Mouse (Mus musculus): Measurements from ENCODE around the gene Gm9936.
"Not testable (repeated sequence)": the region's sequence is repeated elsewhere in the genome, so short reads cannot be mapped to it uniquely, and the experiment has no call there.

Gene Gm9936

DNA sequence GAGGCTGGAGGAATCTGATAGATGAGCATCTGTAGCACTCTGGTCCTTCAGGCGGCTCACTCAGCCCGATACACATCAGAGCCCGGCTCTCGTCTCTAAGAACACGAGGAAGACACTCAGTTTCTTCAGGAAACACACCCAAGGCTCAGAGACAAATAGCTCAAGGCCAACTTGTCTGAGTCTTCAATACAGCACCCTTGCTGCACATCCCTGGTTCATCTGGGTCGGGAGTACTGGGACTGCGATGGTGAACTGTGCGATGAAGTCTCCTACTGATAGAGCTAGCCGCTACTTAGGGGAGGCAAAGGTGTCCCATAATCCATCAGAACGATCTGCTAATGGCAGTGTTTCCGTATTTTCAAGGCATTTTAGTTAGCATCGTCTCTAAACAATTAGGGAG, at the start of gene Gm9936:
Gene Gm9936 (minus strand): TSS at position 101 of the 400 bp plus-strand sequence.
- DNase-seq: no peak

DNA sequence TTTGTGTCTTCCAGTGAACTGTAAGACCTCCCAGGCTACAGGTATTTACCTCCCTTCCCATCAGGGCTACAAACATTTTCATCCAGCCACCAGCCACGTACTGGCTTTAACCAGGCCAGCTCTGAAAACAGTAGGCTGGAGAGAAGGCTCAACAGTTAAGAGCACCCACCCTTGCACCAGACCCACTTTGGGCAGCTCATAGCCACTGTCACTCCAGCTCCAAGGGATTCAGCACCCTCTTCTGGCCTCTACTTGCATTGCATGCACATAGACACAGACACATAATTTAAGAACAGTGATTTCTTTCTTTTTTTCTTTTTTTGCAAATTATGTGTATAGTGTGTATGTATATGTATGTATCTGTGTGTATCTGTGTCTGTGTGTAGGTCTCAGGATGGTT, 43.9 kb upstream of the Gm9936 start:
- peak; percentile 4 for DNase-seq

DNA sequence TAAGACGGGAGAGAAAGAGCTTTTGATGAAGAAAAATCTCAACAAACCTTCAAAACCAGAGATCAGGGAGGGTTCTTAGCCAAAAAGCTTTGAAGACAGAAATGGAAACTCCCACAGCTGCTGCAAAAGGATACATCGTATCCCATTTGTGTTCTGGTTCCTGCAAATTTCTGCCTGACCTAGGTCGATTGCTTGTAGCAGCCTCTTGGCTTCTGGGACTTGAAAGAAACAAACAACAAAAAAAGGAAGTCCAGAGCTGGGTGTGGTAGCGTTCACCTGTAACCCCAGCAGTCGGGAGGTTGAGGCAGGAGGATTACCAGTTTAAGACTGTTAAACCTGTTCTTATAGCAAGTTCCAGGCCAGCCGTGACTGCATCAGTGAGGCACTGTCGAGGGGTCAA, 40.4 kb upstream of the Gm9936 start:
- no peak for DNase-seq

DNA sequence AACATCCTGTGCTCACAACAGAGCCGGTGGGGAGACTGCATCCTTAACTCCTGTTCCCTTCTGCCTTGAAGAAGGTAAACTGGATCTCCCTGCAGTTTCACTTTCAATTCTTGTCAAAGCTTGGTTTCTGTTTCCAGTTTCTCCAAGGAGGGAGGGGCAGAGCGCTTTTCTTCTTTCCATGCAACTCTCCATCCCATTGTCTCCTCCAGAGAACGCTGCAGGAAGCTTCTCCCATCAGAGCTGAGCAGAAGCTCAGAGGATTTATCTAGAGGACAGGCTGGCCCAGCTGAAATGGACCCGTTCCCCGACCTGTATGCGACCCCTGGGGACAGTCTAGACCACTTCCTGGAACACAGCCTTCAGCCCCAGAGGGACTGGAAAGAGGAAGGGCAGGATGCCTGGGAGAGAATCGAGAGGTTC, 38.9 kb upstream of the Gm9936 start:
- DNase-seq: no peak

DNA sequence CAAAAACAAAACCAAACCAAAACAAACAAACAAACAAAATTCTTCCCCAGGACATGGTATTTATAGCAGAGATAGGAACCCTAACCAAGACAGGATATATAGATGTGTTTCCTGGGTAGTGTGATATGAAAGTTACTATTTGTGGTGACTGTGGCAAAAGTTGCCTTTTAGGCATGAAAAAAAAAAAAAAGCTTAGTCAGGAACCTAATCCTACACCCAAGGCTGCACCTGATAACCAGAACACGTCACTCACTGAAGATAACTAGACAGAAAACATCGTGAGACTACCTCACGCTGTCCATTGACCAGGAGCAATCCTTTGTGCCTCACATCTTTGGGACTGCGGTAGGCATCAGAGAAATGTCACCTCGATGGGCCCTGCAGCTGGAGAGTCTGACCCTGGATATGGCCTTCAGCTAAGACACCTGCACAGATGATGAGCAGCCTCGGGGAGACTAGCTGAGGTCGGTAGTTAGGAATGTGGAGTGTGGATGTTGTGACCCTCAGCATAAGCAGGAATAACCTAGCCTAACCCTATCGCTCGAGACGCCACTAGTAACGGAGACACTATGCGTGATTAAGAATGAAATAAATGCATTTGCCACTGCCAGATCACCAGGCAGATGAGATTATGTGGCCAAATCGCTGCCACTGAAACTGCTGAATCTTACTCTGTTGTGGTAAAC, 38.3 kb upstream of the Gm9936 start, which contains the start of gene Oasl2:
Gene Oasl2 (plus strand): TSS at position 249 of the 686 bp plus-strand sequence.
- DNase-seq: no peak

DNA sequence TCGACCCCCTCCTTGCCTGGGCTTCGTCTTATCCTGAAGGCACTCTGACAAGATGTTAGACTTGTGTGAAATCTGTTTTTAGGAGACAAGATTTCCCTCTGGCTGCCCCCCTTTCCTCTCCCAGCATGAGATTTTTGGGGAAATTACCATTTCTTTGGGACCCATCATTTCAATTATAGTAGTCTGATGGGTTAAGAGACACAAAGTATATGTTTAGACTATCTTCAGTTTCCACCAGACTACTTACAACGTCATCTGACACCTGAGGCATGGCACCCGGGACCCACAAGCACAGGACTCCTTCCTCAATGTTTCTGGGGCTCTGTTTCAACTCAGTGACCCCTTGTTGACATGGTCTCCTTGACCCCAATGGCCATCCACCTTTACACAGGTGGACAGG, 37.1 kb upstream of the Gm9936 start:
- no peak for DNase-seq

DNA sequence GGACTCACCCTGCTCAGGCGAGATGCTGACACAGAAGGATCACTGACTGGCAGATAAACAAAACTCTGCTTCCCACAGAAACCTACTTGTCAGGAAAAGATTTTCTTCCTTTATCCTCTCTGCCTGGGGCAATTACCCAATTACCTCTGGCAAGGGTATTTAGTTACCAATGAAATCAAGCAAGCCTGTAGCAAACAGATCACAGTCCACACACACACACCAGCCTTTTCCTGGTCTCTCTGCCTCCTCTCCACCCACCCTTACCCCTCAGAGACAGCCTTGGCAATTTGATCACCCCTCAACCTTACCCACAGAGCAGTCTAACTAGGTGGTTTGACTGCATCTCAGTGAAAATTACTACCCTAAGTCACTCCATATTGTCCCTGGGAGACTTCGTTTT, 30.5 kb upstream of the Gm9936 start:
- no peak for DNase-seq

DNA sequence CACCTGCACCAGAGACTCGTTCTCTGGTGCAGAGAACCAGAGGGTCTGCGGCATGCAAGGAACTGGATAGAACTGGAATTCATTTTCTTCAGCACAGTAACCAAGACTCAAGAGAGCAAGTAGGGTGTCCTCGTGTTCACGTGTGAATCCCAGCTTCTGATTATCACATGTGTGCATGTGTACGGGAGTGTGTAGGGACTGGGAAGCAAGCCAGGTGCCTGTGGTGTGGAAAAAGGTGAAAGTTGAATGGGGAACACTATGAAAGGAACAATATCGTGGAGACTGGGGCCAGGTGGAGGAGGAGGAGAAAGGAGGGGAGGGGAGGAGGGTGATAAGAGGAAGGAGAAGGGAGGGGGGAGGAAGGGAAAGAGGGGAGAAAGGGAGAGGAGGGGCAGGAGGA, 28.3 kb upstream of the Gm9936 start:
- no peak for DNase-seq

DNA sequence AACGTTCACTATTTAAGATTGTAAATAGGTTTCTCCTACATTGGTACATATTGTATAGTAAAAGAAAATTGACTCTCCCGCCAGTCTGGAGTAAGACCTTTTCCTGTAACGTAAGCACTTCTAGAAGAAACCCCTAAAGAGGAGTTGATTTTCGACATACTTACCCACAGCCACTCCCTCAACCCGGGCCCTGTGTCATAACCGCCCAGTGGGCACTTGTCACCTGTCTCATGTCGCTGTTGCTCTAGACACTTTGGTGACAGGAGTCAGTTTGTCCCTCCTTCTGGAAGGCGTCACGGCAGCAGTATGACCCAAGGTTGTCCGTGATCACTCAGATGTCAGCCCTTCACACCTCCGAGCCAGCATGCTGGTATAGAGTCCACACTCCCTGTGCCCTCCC, 24.5 kb upstream of the Gm9936 start:
- DNase-seq: no peak

DNA sequence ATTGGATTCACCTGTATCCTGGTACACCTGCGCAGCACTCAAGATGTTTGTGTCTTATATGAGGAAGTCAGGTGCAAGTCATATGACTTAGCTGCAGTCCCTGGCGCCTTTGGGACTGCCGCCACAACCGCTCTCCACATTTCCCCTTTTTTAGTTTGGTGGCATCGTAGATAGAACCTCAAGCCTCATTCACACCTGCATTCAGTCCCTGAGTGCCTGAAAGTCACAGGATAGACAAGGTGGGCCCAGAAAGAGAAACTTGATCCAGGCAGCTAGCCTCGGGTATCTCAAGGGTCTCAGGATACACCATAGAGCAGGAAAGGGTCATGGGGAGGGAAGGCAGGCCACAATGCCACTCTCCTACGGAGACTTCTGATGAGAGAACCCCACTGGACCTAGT, 23.8 kb upstream of the Gm9936 start:
- DNase-seq: not testable (repeated sequence)

DNA sequence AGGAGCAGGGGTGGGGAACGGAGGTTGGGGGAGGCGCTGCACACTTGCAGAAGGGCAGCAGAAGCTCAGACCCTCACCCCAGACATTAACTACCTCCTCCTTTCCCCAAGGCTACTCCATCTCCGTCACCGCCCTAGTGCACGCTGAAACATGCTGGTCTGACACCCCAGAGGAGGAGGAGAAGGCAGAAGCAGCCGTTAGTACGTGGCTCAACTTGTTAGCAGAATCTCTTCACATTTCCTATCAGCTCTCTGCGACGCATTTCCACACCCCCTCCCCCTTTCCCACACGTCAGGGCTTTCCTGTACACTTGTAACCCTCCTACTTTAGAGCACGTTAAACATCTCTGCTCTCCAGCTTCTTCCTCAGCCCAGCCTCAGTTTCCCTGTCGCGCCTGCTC, 20.9 kb upstream of the Gm9936 start:
- DNase-seq: no peak

DNA sequence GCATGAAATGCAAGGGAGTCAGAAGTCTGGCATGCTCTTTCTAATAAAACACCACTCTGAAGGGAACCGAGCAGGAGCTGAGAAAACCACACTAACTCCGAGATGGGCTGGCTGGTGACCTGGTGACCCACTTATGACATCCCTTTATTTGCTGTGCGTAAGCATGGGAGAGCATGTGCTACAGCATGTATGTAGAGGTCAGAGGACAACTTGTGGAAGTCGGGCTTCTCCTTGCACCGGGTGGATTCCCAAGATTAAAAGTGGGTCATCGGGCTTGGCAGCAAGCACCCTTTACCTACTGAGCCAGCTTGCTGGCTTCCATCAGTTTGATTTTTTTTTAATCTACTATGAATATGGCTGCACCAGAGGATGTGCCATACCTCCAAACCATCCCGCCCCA, 19.0 kb upstream of the Gm9936 start:
- no peak for DNase-seq

DNA sequence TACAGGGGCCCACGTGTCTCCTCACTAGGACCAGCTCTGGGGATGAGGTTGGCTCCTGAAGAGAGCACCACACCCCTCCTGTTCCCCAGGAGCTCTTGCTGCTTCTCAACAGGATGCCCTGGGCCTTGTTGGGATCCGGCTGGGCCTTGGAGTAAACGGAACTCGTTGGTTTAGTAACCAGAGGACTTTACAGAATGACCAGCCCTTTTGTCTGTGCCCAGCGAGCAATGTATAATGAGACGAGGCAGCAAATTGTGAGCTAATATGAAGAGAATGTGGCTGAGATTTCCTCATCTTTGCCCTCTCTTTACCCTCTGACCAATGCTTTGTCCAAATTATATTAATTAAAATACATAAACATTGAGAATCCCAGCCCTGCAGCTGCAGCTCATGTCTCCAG, 17.8 kb upstream of the Gm9936 start:
- no peak for DNase-seq

DNA sequence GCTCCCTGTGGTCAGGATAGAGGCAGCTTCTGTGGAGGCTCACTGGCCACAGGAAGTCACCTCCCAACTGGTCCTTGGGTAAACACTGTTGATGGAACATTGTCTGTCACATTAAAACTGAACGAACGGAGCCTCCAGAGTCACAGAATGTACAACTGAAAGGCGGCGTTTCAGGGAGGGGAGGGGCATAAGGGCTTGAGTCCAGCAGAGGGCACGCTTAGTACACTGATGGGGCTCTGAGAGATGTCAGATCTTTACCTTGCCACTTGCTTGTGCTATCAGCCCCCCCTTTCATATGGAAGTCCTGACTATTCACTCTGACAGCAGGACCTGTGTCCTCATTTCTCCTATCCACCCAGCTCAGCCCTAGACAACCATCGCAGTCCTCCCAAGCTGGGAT, 17.4 kb upstream of the Gm9936 start:
- no peak for DNase-seq

DNA sequence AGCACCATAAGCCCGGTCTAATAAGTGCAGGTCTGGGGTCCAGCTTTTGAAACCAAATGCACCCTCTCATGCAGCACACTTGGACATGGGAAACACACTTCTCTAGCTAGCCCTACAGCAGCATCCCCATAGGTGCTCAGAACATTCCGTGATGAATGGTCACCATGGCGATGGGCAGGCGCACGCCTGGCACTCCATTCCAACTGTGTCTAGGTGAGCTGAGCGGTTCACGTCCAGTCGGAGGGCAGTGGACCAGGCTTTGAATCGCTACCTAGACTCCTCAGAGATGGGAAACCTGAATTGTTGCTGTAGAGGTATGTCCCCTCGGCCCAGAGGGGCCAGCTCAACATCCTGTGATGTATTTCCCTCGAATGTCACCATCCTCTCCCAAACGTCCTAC, 6.8 kb upstream of the Gm9936 start:
- DNase-seq: no peak

DNA sequence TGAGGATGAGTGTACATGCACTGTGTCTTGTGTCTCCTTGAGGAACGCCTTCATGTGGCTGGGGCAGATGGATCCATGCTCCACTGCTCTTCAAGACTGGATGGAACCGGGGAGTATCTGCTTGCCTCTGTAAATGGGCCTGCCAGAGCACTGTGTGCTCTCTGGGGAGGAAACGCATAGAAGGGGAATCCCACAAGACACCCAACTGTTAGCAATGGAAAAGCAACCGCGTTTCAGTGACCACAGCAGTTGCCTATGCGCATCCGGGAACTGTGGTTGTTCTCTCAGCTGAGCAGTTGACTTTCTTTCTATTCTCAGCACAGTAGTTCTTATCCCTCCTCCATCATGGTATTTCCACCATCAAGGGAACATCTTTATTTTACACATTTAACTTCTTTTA, 6.3 kb upstream of the Gm9936 start:
- DNase-seq: no peak

DNA sequence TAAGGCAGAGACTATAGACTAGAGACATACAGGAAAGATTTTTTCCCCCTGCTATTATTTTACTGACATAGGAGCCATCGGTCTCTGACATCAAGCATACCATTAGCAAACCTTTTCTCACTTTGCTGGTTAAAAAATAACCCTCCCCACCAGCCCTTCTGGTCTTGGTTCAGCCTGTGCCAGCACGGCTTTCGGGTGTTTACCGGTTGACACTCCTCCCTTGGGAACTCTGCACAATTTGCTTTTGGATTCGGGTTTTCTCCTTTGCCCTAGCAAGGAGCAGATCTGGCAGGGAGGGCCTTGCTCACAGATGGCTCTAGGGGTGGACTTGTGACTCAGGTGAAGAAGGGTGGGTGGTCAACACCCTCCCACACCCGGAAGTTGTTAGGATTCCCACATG, 3.2 kb upstream of the Gm9936 start:
- no peak for DNase-seq

DNA sequence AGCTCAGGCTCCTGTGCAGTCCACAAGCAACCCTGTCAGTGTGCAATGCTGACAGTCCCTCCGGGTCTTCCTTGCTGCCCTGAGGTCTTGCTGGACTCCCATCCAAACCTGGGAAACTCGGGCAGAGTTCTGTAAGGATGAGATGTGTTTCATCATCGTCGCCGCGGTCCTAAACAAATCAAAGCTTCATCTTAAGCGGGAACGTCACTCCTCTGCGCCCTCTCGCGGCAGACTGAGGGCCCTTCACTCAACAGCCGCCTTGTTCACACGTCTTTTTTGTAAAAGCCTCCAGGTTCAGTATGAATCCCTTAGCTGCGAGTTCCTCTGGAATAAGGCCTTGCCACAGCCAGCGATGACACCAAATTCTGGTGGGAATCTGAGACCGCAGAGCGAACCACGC, 771 bp upstream of the Gm9936 start:
- DNase-seq: peak; percentile 75

DNA sequence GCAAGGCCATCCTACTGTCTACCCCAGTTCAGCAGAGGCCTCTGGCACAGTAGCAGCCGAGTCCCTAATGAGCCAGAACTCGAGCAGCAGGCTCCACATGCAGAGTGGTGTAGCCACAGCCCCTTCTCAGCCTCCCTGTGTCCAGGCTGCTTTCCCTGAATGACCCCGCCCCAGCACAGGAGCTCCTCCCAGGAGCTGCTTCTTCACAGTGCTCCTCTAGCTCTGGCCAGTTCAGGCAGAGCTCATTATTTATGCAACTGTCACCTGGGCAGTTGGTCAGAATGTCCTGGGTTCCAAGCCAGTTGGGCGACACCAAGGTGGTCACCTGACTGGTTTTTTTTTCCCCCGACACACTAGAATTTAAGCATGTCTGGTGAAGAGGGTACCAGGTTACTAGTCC, 5.1 kb downstream of the Gm9936 start, which contains the start of gene 4930519G04Rik:
Gene 4930519G04Rik (plus strand): TSS at position 301 of the 400 bp plus-strand sequence.
- not testable (repeated sequence) for DNase-seq

DNA sequence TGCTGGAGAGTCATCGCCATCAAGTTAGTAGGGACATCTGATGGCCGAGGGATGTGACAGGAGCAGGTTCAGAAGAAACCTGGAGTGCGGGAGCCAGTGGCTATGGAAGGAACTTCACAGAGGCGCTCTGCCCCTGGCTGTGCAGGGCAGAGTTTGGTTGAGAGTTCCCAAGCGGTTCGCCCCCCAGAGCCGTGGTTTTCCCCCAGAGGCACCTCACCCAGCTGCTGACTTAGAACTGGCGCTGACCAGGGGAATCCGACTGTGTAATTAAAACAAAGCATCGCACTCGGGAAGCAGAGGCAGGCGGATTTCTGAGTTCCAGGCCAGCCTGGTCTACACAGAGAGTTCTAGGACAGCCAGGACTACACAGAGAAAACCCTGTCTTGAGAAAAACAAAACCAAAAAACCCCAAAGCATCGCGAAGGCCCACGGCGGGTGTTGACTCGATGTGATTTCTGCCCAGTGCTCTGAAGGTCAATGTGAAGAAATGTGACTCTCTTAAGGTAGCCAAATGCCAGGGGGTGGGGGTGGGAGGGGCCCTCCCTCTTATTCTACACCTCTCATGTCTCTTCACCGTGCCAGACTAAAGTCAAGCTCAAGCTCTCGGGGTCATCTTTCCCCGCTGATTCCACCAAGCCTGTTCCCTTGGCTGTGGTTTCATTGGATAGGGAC, 6.8 kb downstream of the Gm9936 start:
- DNase-seq: no peak

DNA sequence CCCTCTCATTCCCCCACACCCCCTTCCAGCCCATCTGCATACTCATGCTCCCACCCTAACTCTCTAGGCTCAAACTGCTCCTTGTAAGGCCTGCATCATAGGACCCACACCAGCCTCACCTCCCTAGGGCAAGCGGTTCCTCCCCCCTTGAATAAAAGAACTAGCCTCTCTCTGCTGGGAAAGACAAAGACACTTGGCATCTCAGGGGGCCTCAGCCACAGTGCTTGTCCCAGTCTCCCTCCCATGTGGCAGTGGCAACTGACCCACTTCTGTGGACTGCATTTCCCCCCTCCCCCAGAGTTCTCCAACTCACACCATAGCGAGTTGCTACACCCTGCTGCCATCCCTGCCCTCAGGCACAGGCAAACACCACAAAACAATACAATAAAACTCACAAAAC, 14.1 kb downstream of the Gm9936 start:
- not testable (repeated sequence) for DNase-seq

DNA sequence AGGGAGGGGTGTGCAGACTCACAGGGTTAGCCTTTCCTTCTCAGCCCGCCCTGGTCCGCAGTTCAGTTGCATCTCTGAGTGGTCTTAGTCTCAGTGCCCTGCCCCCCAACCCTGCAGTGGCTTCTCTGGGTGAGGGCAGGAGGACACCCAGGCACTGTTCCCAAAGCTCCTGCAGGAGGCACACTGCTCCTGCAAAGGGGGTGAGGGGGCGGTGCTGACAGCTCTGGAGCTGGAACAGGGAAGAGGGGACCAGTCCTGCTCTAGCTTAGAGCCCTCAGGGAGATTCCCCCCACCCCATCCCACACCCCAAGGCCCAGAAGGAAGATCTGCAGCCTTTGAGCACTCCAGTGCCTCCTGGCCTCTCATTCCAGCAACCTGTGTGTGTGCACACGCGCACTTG, 15.8 kb downstream of the Gm9936 start:
- no peak for DNase-seq

DNA sequence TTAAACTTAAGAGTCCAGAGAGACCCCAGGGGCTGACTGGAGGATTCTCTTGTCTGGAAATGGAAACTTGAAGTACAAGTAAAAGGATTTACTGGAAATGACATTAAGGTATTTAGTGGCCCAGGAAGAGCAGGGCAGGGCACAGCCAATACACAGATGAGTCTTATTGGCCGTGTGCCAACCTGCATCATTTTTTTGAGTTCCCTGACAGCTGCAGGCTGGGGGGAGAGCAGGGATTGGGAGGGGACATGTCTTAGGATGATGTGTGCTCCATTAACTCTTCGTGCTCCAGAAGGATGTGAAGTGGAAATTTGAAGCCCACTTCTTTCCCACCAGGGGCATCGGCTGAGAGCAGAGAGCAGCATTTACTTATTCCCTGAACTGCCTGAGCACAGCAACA, 16.3 kb downstream of the Gm9936 start:
- not testable (repeated sequence) for DNase-seq

DNA sequence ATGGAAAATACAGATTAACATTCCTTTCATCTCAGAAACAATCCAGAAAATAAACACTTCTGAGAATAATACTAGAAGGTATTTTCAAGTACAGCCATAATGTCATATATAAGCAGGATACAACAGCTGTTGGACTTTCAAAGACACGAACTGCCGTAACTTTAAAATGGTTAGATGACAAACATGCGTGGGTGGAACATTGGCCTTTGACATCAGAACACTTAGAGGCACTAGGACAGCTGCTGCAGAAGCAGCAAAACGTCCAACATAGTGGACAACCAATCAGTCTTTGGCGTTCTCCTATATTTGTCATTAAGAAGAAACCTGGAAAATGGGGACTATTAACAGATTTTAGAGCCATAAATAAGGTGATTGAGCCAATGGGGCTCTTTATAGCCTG, 18.0 kb downstream of the Gm9936 start:
- not testable (repeated sequence) for DNase-seq

DNA sequence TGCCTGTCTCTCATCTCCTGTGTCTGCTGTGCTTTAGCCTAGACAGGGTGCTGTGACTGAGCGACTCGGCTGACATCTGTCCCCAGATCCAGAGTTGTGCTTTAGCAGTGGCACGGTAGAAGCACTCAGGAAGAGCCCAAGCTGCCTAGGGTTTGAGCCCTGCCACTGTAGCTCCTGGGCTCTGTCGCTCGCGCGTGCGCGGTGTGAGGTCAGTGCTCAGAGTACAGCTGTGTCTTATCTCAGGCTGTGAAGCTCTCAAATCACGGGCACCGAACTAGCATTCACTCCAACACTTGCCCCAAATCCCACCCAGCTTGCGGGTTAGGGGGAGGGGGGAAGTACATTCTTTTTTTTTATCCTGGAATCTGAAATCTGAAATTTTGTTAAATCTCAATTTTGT, 21.6 kb downstream of the Gm9936 start:
- DNase-seq: no peak
